In genomic region chr7:35054286-35054685, GRCm38 (mm10) we compare ENCODE assay signal across 10 mouse cellular contexts. TPM values are rescaled to one million over a fixed set of nuclear protein-coding genes. Genes with fewer than 3 reads are reported as not detected.
DNase-seq lines count a peak whose midpoint lies in the region; ATAC-seq and TF ChIP-seq lines count a peak whose summit lies in the region.
"Had no signal": no experiment of that assay in that cellular context is flagged by ENCODE, and none has a peak within 500 bp of the region (broad histone marks: within the 10 kb centered on the region; RNA-seq: fewer than 3 reads in every experiment).

No protein-coding gene starts in this region.

- 0 out of 2 replicates have a peak overlapping the region, but pooled peaks have one; percentile 85 for H3K4me2 ChIP-seq in embryonic facial prominence, embryonic 13.5 days
- peak overlapping the region; percentile 82; the same call in 1 of the 2 replicates for H3K4me2 ChIP-seq in hindbrain, embryonic 14.5 days (replicated peaks)
- H3K4me2 ChIP-seq in hindbrain, postnatal 0 days (ENCODE audit: low read depth, low read length): no peak overlapping the region; the same call in 1 of the 2 replicates
- peak overlapping the region; percentile 80; the same call in 1 of the 2 replicates for H3K4me2 ChIP-seq in neural tube, embryonic 12.5 days (replicated peaks)

- DNase-seq in embryonic facial prominence, embryonic 10.5 days (ENCODE audit: low spot score): no peak
- DNase-seq in hindbrain, embryonic 14.5 days (ENCODE audit: low spot score): no peak
- no peak for DNase-seq in hindbrain, postnatal 0 days (ENCODE audit: low spot score)
- no peak for DNase-seq in neural tube, embryonic 10.5 days (ENCODE audit: extremely low spot score, low spot score)
- no peak for DNase-seq in adrenal gland, adult 8-10 months
- DNase-seq: layer of hippocampus, postnatal 36 days had no signal

- no peak overlapping the region for H3K9ac ChIP-seq in embryonic facial prominence, embryonic 13.5 days
- no peak overlapping the region for H3K9ac ChIP-seq in hindbrain, embryonic 14.5 days
- H3K9ac ChIP-seq in hindbrain, postnatal 0 days (replicated peaks; ENCODE audit: low read length): no peak overlapping the region
- no peak overlapping the region for H3K9ac ChIP-seq in neural tube, embryonic 12.5 days

- peaks cover 16% of the 10 kb centered on the region for H3K4me1 ChIP-seq in embryonic facial prominence, embryonic 13.5 days
- H3K4me1 ChIP-seq in embryonic facial prominence, embryonic 10.5 days: peaks cover 26% of the 10 kb centered on the region
- peaks cover 11% of the 10 kb centered on the region for H3K4me1 ChIP-seq in hindbrain, embryonic 14.5 days (replicated peaks; ENCODE audit: control insufficient read depth, insufficient read depth, low read length)
- H3K4me1 ChIP-seq in hindbrain, postnatal 0 days (ENCODE audit: insufficient read depth, low read length): peaks cover 18% of the 10 kb centered on the region
- H3K4me1 ChIP-seq in neural tube, embryonic 12.5 days: peaks cover 16% of the 10 kb centered on the region
- peaks cover 3% of the 10 kb centered on the region; the same call in 1 of the 2 replicates for H3K4me1 ChIP-seq in small intestine, adult 2 months (ENCODE audit: control insufficient read depth, insufficient read depth, insufficient read length, low read length)

- no peak for ATAC-seq in embryonic facial prominence, embryonic 13.5 days (ENCODE audit: insufficient number of reproducible peaks, insufficient read depth, low FRiP score, low TSS enrichment, low read depth)
- no peak for ATAC-seq in hindbrain, embryonic 14.5 days (ENCODE audit: low FRiP score)
- no peak for ATAC-seq in hindbrain, postnatal 0 days
- no peak for ATAC-seq in neural tube, embryonic 12.5 days (ENCODE audit: low FRiP score, low read depth)

- no peak for TF ChIP-seq POLR2A in small intestine, adult 2 months (IDR thresholded peaks at IDR 0.05; ENCODE audit: low read depth, low read length)

- no peaks in the 10 kb centered on the region for H3K9me3 ChIP-seq in embryonic facial prominence, embryonic 13.5 days
- H3K9me3 ChIP-seq in embryonic facial prominence, embryonic 10.5 days: no peaks in the 10 kb centered on the region
- H3K9me3 ChIP-seq in hindbrain, embryonic 14.5 days (ENCODE audit: control insufficient read depth, low read length): no peaks in the 10 kb centered on the region
- H3K9me3 ChIP-seq in hindbrain, postnatal 0 days (ENCODE audit: low read length): no peaks in the 10 kb centered on the region
- H3K9me3 ChIP-seq in neural tube, embryonic 12.5 days: no peaks in the 10 kb centered on the region
- H3K9me3 ChIP-seq: G1E had no signal

- 88% methylated on average over 1 of the region's 1 CpGs for WGBS in embryonic facial prominence, embryonic 13.5 days
- 92% methylated on average over 1 of the region's 1 CpGs for WGBS in embryonic facial prominence, embryonic 10.5 days
- WGBS in hindbrain, embryonic 14.5 days: 86% methylated on average over 1 of the region's 1 CpGs
- 64% methylated on average over 1 of the region's 1 CpGs for WGBS in hindbrain, postnatal 0 days
- 85% methylated on average over 1 of the region's 1 CpGs for WGBS in neural tube, embryonic 12.5 days
- whole genome bisulfite sequencing in small intestine, adult 2 months: 21% methylated on average over 1 of the region's 1 CpGs

- H3K27ac ChIP-seq in embryonic facial prominence, embryonic 13.5 days: no peak overlapping the region
- H3K27ac ChIP-seq in embryonic facial prominence, embryonic 10.5 days (replicated peaks): no peak overlapping the region
- no peak overlapping the region for H3K27ac ChIP-seq in hindbrain, embryonic 14.5 days
- H3K27ac ChIP-seq in hindbrain, postnatal 0 days: no peak overlapping the region
- H3K27ac ChIP-seq in neural tube, embryonic 12.5 days: no peak overlapping the region
- peak overlapping the region; percentile 4; the same call in 1 of the 2 replicates for H3K27ac ChIP-seq in small intestine, adult 2 months (ENCODE audit: insufficient read depth, low read depth, low read length)

- no peaks in the 10 kb centered on the region for H3K27me3 ChIP-seq in embryonic facial prominence, embryonic 13.5 days
- H3K27me3 ChIP-seq in embryonic facial prominence, embryonic 10.5 days (replicated peaks; ENCODE audit: low read depth, poor library complexity, severe bottlenecking): no peaks in the 10 kb centered on the region
- H3K27me3 ChIP-seq in hindbrain, embryonic 14.5 days (ENCODE audit: control insufficient read depth, insufficient read depth, low read length): no peaks in the 10 kb centered on the region
- no peaks in the 10 kb centered on the region for H3K27me3 ChIP-seq in hindbrain, postnatal 0 days (ENCODE audit: insufficient read depth, low read length)
- H3K27me3 ChIP-seq in neural tube, embryonic 12.5 days (replicated peaks): no peaks in the 10 kb centered on the region
- no peaks in the 10 kb centered on the region for H3K27me3 ChIP-seq in small intestine, adult 2 months (ENCODE audit: control insufficient read depth, insufficient read depth, low read length)

- H3K4me3 ChIP-seq in embryonic facial prominence, embryonic 13.5 days: no peak overlapping the region
- no peak overlapping the region for H3K4me3 ChIP-seq in embryonic facial prominence, embryonic 10.5 days
- H3K4me3 ChIP-seq in hindbrain, embryonic 14.5 days (replicated peaks; ENCODE audit: low read length): no peak overlapping the region
- no peak overlapping the region for H3K4me3 ChIP-seq in hindbrain, postnatal 0 days (ENCODE audit: low read length)
- H3K4me3 ChIP-seq in neural tube, embryonic 12.5 days: no peak overlapping the region
- no peak overlapping the region for H3K4me3 ChIP-seq in small intestine, adult 2 months (ENCODE audit: low read depth, low read length)

- peaks cover 12% of the 10 kb centered on the region for H3K36me3 ChIP-seq in embryonic facial prominence, embryonic 13.5 days
- H3K36me3 ChIP-seq in embryonic facial prominence, embryonic 10.5 days (replicated peaks): peaks cover 27% of the 10 kb centered on the region
- H3K36me3 ChIP-seq in hindbrain, embryonic 14.5 days (replicated peaks; ENCODE audit: control insufficient read depth, insufficient read depth): peaks cover 15% of the 10 kb centered on the region
- no peaks in the 10 kb centered on the region; the same call in 1 of the 2 replicates for H3K36me3 ChIP-seq in hindbrain, postnatal 0 days (ENCODE audit: insufficient read depth, low read length)
- H3K36me3 ChIP-seq in neural tube, embryonic 12.5 days: peaks cover 4% of the 10 kb centered on the region
- peaks cover 9% of the 10 kb centered on the region for H3K36me3 ChIP-seq in small intestine, adult 2 months (ENCODE audit: control insufficient read depth, insufficient read depth, low read length)

- TF ChIP-seq CTCF in hindbrain, postnatal 0 days (IDR thresholded peaks at IDR 0.05; ENCODE audit: low read depth): no peak
- TF ChIP-seq CTCF in small intestine, adult 2 months (IDR thresholded peaks at IDR 0.05; ENCODE audit: extremely low read depth, insufficient read length, insufficient replicate concordance, low read depth, low read length): no peak

RNA-seq across cellular contexts. Expression of gene Cebpg, which starts 2.1 kb away (rescaled TPM):
- polyA plus RNA-seq in embryonic facial prominence, embryonic 13.5 days (2015; fragmentation: Nextera tagmentation; extraction: Ambion mirVana): 52.5 and 54.8 TPM in 2 replicates
- polyA plus RNA-seq in embryonic facial prominence, embryonic 10.5 days (2016; fragmentation: Nextera tagmentation; extraction: Ambion mirVana): 42.9 and 46.8 TPM in 2 replicates
- polyA plus RNA-seq in hindbrain, embryonic 14.5 days (2014; fragmentation: Nextera tagmentation; extraction: Ambion mirVana): 28.3 and 30.8 TPM in 2 replicates
- 8.9 and 13.2 TPM in 2 replicates for total RNA-seq in hindbrain, postnatal 0 days (2014; rRNA removed)
- 14.9 and 16.0 TPM in 2 replicates for polyA plus RNA-seq in hindbrain, postnatal 0 days (2015; fragmentation: Nextera tagmentation; extraction: Ambion mirVana)
- polyA plus RNA-seq in neural tube, embryonic 12.5 days (2016; fragmentation: Nextera tagmentation; extraction: Ambion mirVana): 48.4 and 50.9 TPM in 2 replicates
- polyA plus RNA-seq in small intestine, adult 2 months (2012; rRNA removed): 4.3 and 8.0 TPM in 2 replicates
- total RNA-seq in adrenal gland, adult 8-10 months (2022): 10 to 100 TPM; 41.4 to 46.2 (median 44.0) TPM
